Mouse (Mus musculus): ENCODE results near the gene Ap3s2. TPM values are rescaled to one million over a fixed set of nuclear protein-coding genes. Genes with fewer than 3 reads are reported as not detected.

Ap3s2 gene
- polyA plus RNA-seq, 1 experiment from 2014 or later: 28.1 TPM

DNA sequence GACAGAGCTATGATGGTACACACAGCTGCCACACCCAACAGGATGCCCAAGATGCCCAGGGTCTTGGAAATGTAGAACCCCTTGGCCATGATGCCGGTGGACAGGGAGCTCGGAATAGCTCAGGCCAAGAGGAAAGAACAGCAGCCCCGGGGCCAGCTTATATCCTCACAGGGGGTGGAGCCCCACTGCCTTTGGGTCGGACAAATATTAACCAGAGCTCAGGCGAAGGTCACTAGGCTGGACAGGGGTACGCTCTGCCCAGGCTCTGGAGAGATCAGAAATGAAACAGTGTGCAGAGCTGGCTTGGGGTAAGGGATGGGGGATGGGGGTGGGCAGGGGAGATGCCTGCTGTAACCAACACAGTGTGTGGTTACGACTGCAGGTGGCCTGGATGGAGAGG lies 78.3 kb downstream of the Ap3s2 start:
- 63% methylated on average over 7 of the region's 7 CpGs for WGBS
- no peak for ATAC-seq (ENCODE audit: insufficient number of reproducible peaks, insufficient read depth, low FRiP score, low read depth)

DNA sequence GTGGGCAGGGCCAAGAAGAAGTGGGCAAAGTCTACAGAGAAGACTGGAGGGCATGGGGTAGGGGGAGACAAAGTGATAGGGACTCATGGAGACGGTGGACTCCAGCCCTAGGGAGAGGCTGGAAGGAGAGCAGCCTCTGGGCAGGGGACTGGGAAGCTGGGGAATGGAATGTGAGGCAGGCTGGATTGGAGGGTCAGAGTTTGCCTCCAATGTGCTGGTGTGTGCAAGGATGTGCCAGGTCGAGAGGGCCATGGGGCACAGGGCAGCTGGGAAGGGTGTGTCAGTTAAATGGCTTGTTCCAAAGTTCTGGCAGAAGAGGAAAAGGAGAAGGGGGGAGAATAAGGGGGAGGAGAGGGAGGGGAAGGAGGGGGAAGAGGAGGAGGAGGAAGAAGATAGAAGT lies 83.2 kb downstream of the Ap3s2 start:
- H3K36me3 ChIP-seq (ENCODE audit: control insufficient read depth, insufficient read depth, low read length): no peaks in the 10 kb centered on the region
- no peaks in the 10 kb centered on the region for H3K4me1 ChIP-seq (ENCODE audit: control insufficient read depth in 2 of 2, insufficient read depth in 2 of 2, low read length in 2 of 2)
- 59% methylated on average over 2 of the region's 2 CpGs for WGBS
- H3K9ac ChIP-seq (ENCODE audit: low read length): no peak overlapping the region
- no peaks in the 10 kb centered on the region for H3K27me3 ChIP-seq (ENCODE audit: control insufficient read depth, insufficient read depth, low read length)
- H3K4me2 ChIP-seq (ENCODE audit: low read length): no peak overlapping the region
- H3K9me3 ChIP-seq (ENCODE audit: control insufficient read depth, low read length): no peaks in the 10 kb centered on the region
- no peak overlapping the region for H3K4me3 ChIP-seq (ENCODE audit: control insufficient read depth in 1 of 2, insufficient read depth in 1 of 2, low read depth in 1 of 2, low read length in 2 of 2)
- H3K27ac ChIP-seq (replicated peaks in 1 of 2; ENCODE audit: control insufficient read depth in 1 of 2, insufficient read depth in 1 of 2, low read depth in 2 of 2, low read length in 2 of 2): no peak overlapping the region
- ATAC-seq (ENCODE audit: insufficient number of reproducible peaks, insufficient read depth, low FRiP score, low read depth): no peak

More for the DNA sequence above, 78.3 kb downstream of the Ap3s2 start:
- Histone ChIP-seq H3K4me3 (ENCODE audit: control insufficient read depth in 1 of 2, insufficient read depth in 1 of 2, low read depth in 1 of 2, low read length in 2 of 2) (no peak overlapping the region), H3K4me2 (ENCODE audit: low read length) (no peak overlapping the region), H3K4me1 (ENCODE audit: control insufficient read depth in 2 of 2, insufficient read depth in 2 of 2, low read length in 2 of 2) (peaks cover 5 to 8% of the 10 kb centered on the region in 2 experiments; a peak in 3 of 4 replicates), H3K36me3 (ENCODE audit: control insufficient read depth, insufficient read depth, low read length) (no peaks in the 10 kb centered on the region), H3K9ac (ENCODE audit: low read length) (no peak overlapping the region), H3K27me3 (ENCODE audit: control insufficient read depth, insufficient read depth, low read length) (peaks cover 5% of the 10 kb centered on the region; the same call in 1 of the 2 replicates), H3K9me3 (ENCODE audit: control insufficient read depth, low read length) (no peaks in the 10 kb centered on the region), H3K27ac (replicated peaks in 1 of 2; ENCODE audit: control insufficient read depth in 1 of 2, insufficient read depth in 1 of 2, low read depth in 2 of 2, low read length in 2 of 2) (no peak overlapping the region)

DNA sequence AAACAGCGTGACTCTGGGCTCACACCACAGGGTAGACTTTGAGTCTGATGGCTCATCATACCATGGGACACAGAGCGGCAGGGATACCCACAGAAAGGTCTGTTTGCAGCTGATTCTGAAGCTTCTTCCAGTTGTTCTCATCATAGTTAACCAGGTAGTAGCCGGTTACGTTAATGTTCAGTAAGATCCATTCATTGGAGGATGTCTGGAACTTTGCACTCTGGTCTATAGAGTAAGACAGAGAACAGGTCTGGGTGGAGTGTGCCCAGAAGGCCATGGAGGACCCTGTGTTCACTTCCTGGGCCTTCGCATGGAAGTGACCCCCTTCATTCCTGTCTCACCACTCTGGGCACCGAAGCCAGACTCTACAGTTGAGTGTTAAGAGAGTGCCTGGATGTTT lies 85.3 kb downstream of the Ap3s2 start:
- Histone ChIP-seq H3K27me3 (ENCODE audit: control insufficient read depth, insufficient read depth, low read length) (no peaks in the 10 kb centered on the region), H3K4me2 (ENCODE audit: low read length) (no peak overlapping the region), H3K9me3 (ENCODE audit: control insufficient read depth, low read length) (no peaks in the 10 kb centered on the region), H3K4me3 (ENCODE audit: control insufficient read depth in 1 of 2, insufficient read depth in 1 of 2, low read depth in 1 of 2, low read length in 2 of 2) (no peak overlapping the region), H3K36me3 (ENCODE audit: control insufficient read depth, insufficient read depth, low read length) (no peaks in the 10 kb centered on the region), H3K9ac (ENCODE audit: low read length) (no peak overlapping the region), H3K4me1 (ENCODE audit: control insufficient read depth in 2 of 2, insufficient read depth in 2 of 2, low read length in 2 of 2) (no peaks in the 10 kb centered on the region), H3K27ac (replicated peaks in 1 of 2; ENCODE audit: control insufficient read depth in 1 of 2, insufficient read depth in 1 of 2, low read depth in 2 of 2, low read length in 2 of 2) (no peak overlapping the region)
- 85% methylated on average over 6 of the region's 6 CpGs for WGBS
- no peak for ATAC-seq (ENCODE audit: insufficient number of reproducible peaks, insufficient read depth, low FRiP score, low read depth)

DNA sequence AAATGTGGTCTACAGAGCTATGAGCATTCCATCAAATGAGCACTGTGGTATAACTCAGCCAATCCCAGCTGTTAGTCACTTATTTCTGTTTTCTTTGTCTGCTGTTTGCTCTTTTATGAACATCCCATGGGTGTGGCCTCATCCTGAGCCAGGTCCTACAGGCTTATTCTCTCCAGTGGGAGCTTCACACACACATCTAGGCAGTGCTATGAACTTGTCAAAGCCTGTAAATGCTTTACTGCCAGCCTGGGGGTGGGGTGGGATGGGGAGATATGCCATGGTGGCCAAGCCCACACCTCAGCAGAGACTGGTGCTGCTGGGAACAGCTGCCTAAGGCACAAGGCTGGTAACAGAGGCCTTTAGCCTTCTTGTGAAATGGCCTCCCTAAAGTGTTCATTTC lies 87.5 kb downstream of the Ap3s2 start:
- Histone ChIP-seq H3K4me3 (ENCODE audit: control insufficient read depth in 1 of 2, insufficient read depth in 1 of 2, low read depth in 1 of 2, low read length in 2 of 2) (no peak overlapping the region), H3K4me2 (ENCODE audit: low read length) (no peak overlapping the region), H3K36me3 (ENCODE audit: control insufficient read depth, insufficient read depth, low read length) (no peaks in the 10 kb centered on the region), H3K27me3 (ENCODE audit: control insufficient read depth, insufficient read depth, low read length) (no peaks in the 10 kb centered on the region), H3K4me1 (ENCODE audit: control insufficient read depth in 2 of 2, insufficient read depth in 2 of 2, low read length in 2 of 2) (no peaks in the 10 kb centered on the region), H3K9me3 (ENCODE audit: control insufficient read depth, low read length) (no peaks in the 10 kb centered on the region), H3K9ac (ENCODE audit: low read length) (no peak overlapping the region), H3K27ac (replicated peaks in 1 of 2; ENCODE audit: control insufficient read depth in 1 of 2, insufficient read depth in 1 of 2, low read depth in 2 of 2, low read length in 2 of 2) (no peak overlapping the region)
- ATAC-seq (ENCODE audit: insufficient number of reproducible peaks, insufficient read depth, low FRiP score, low read depth): no peak

DNA sequence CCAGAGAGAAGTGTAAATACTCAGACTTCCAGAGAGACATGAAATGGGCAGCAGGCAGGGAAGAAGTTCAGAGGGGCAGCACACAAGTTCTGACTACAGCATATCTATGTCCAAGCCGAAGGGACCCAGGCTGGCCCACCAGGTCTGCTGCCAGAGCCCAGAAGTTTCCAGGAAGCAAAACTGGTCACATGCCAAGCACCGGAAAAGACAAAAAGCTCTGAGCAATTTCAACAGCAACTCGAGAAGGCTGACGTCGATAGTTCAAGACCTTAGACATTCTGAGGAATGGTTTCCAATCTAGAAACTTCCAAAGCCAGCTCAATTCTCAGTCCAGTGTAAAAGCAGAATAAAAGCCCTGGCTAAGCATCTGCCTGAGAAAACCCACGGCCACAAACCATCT lies 88.9 kb downstream of the Ap3s2 start:
- no peak overlapping the region for H3K9ac ChIP-seq (ENCODE audit: low read length)
- H3K27me3 ChIP-seq (ENCODE audit: control insufficient read depth, insufficient read depth, low read length): no peaks in the 10 kb centered on the region
- ATAC-seq (ENCODE audit: insufficient number of reproducible peaks, insufficient read depth, low FRiP score, low read depth): no peak
- no peaks in the 10 kb centered on the region for H3K4me1 ChIP-seq (ENCODE audit: control insufficient read depth in 2 of 2, insufficient read depth in 2 of 2, low read length in 2 of 2)
- peak overlapping the region; percentile 43 to 58; a peak in 3 of 4 replicates for H3K27ac ChIP-seq (replicated peaks in 1 of 2; ENCODE audit: control insufficient read depth in 1 of 2, insufficient read depth in 1 of 2, low read depth in 2 of 2, low read length in 2 of 2)
- no peak overlapping the region for H3K4me2 ChIP-seq (ENCODE audit: low read length)
- H3K4me3 ChIP-seq (ENCODE audit: control insufficient read depth in 1 of 2, insufficient read depth in 1 of 2, low read depth in 1 of 2, low read length in 2 of 2): no peak overlapping the region
- WGBS: 58% methylated on average over 6 of the region's 6 CpGs
- H3K36me3 ChIP-seq (ENCODE audit: control insufficient read depth, insufficient read depth, low read length): no peaks in the 10 kb centered on the region
- no peaks in the 10 kb centered on the region for H3K9me3 ChIP-seq (ENCODE audit: control insufficient read depth, low read length)

DNA sequence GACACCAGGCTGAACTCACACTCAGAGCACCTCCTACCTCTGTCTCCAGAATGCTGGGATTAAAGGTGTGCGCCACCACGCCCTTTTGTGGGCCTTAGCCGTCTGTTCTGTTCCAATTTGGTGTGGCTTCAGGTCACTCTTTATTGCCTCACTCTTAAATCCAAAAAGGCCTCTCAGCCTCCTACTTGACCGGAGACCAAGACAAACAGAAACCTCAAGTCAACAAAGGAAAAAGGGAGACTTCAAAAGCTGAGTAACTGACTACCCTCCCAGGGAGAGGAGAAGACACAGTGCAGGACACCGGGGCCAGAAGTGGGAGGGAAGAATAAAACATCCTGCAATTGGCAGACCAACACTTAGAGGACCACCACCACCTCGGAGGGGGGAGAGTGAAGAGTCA lies 89.3 kb downstream of the Ap3s2 start:
- Histone ChIP-seq H3K4me3 (ENCODE audit: control insufficient read depth in 1 of 2, insufficient read depth in 1 of 2, low read depth in 1 of 2, low read length in 2 of 2) (no peak overlapping the region), H3K36me3 (ENCODE audit: control insufficient read depth, insufficient read depth, low read length) (0 out of 2 replicates have a peak, but pooled peaks cover 1% of the 10 kb centered on the region), H3K4me2 (ENCODE audit: low read length) (no peak overlapping the region), H3K27me3 (ENCODE audit: control insufficient read depth, insufficient read depth, low read length) (no peaks in the 10 kb centered on the region), H3K27ac (replicated peaks in 1 of 2; ENCODE audit: control insufficient read depth in 1 of 2, insufficient read depth in 1 of 2, low read depth in 2 of 2, low read length in 2 of 2) (peak overlapping the region; percentile 43 to 58; a peak in 3 of 4 replicates), H3K4me1 (ENCODE audit: control insufficient read depth in 2 of 2, insufficient read depth in 2 of 2, low read length in 2 of 2) (no peaks in the 10 kb centered on the region), H3K9ac (ENCODE audit: low read length) (no peak overlapping the region), H3K9me3 (ENCODE audit: control insufficient read depth, low read length) (no peaks in the 10 kb centered on the region)
- ATAC-seq (ENCODE audit: insufficient number of reproducible peaks, insufficient read depth, low FRiP score, low read depth): no peak
- 61% methylated on average over 6 of the region's 6 CpGs for WGBS

DNA sequence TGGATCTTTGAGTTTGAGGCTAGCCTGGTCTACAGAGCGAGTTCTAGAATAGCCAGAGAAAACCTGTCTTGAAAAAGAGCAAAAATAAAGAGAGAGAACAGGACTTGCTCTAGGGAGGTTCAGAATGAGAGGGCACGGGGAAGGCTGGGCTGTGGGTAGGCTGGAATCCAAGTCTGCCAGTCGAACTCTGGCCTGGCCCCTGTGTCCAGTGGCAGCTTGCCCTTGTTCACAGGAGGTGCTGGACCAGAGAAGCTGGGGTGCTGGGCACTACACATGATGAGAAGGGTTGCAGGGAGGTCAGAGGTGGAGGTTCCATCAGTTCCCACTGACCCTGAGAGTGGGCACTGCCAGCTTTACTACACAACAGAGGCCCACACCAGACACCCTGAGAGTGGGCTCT lies 92.1 kb downstream of the Ap3s2 start:
- no peak overlapping the region for H3K27ac ChIP-seq (replicated peaks in 1 of 2; ENCODE audit: control insufficient read depth in 1 of 2, insufficient read depth in 1 of 2, low read depth in 2 of 2, low read length in 2 of 2)
- no peak overlapping the region for H3K4me3 ChIP-seq (ENCODE audit: control insufficient read depth in 1 of 2, insufficient read depth in 1 of 2, low read depth in 1 of 2, low read length in 2 of 2)
- H3K36me3 ChIP-seq (ENCODE audit: control insufficient read depth, insufficient read depth, low read length): 0 out of 2 replicates have a peak, but pooled peaks cover 12% of the 10 kb centered on the region
- H3K9me3 ChIP-seq (ENCODE audit: control insufficient read depth, low read length): peaks cover 6% of the 10 kb centered on the region; the same call in 1 of the 2 replicates
- no peak for ATAC-seq (ENCODE audit: insufficient number of reproducible peaks, insufficient read depth, low FRiP score, low read depth)
- no peaks in the 10 kb centered on the region for H3K27me3 ChIP-seq (ENCODE audit: control insufficient read depth, insufficient read depth, low read length)
- no peak overlapping the region for H3K9ac ChIP-seq (ENCODE audit: low read length)
- H3K4me1 ChIP-seq (ENCODE audit: control insufficient read depth in 2 of 2, insufficient read depth in 2 of 2, low read length in 2 of 2): no peaks in the 10 kb centered on the region
- WGBS: 83% methylated on average over 3 of the region's 3 CpGs
- no peak overlapping the region for H3K4me2 ChIP-seq (ENCODE audit: low read length)

All from heart, embryonic 14.5 days (tissue).